Mouse (Mus musculus): Measurements from ENCODE around the gene Il33.
"Not testable (repeated sequence)": the region's sequence is repeated elsewhere in the genome, so short reads cannot be mapped to it uniquely, and the experiment has no call there.

Il33 gene

DNA sequence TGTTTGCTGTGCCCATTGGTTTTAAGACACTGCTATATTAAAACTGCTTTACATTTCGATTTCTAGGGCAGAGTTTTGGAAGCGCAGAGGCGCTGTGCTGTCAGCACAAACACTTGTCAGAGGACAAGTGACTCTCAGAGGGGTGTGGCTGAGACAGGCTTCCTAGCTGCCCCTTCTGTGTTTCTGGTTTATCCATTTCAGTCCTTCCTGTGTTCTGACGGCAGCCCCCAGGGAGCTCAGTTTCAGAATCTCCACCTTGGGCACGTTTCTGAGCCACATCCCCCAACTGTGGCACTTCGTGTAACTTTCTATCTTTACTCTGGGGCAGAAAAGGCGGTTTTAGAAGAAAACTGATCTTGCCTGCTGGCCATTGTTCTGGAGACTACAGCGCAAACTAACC is 12.5 kb downstream of the Il33 start:
- in situ Hi-C loops (cut with MboI, MseI): no loop called here

DNA sequence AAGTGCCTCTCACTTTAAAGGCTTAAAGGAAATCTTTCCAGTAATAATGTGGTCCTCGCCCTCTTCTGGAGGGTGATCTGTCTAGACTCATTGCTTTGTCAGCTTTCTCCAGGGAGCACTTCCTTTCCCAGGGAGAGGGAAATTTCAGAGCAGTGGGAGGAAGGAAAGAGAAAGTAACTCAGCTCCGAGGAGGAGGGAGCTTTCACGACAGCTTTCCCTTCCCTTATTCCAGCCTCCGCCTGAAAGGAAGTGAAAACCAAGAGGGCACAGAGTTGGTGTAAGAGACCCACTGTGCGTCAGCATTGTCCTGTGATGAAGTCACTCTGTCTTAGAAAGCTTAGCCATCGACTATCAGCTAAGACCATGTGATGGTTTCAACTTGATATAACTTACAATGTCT is 15.3 kb downstream of the Il33 start:
- in situ Hi-C loops (cut with MboI, MseI): no loop called here

DNA sequence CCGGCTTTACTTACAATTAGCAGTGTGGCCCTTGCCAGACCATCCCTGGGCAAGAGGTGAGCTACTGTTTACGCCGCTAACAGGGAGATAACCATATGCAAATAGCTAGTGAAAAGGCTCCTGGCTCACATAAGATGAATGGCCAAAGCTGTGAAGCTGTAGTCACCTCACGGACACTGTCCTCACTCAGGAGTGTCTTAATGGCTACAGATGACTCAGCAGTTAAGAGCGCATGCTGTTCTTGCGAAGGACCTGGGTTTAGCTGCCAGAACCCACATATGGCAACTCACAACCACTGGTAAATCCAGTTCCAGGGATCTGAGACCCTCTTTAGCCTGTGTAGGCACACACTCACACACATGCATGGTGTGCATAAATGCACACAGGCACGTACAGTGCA is 16.3 kb downstream of the Il33 start:
- in situ Hi-C loops (cut with MboI, MseI): no loop called here

DNA sequence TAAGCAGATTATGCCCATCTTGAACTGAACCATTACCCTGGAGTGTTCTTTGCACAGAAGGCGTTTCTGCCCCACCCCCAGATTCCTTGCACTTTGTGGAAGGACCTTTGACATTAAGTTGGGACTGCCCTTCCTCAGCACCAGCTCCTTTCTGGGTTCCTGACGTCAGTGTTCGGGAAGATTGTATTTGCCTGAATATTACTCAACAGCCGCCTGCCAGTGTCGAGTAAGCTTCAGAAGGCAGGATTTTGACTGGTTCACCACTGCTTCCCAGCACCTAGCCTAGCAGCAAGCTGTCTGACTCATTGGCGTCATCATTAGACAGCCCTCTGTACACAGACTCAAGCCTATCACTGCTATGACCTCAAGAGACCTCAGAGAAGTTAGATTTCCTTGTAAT is 17.4 kb downstream of the Il33 start:
- in situ Hi-C loops (cut with MboI, MseI): no loop called here

DNA sequence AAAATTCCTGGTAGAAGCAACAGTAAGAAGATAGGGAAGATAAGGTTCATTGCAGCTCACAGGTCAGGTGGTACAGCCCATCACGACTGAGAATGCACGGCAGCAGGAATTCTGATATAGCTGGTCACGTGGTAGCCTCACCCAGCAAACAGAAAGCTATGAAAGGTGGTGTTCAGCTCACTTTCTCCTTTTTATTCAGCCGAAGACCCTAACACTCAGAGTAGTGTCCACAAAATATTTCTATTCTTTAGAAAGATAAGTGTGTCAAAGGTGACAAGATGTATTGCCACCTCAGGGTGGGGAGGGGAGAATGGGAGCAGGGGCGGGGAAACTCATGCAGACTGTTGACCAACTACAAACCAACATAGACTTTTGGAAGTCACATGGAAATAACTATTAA is 19.5 kb downstream of the Il33 start:
- in situ Hi-C loops (cut with MboI, MseI): no loop called here

DNA sequence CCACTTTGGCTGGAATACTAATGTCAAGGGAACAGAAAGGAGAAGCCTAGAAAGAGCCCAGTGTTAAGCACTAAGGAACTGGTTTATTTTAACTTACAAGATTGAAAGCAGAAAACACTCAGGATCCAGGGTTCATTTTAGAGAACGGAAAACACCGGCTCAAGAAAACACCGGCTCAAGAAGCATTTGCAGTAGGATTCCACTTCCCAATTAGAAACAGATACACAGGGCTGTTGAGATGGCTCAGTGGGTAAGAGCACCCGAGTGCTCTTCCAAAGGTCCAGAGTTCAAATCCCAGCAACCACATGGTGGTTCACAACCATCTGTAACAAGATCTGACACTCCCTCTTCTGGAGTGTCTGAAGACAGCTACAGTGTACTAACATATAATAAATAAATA is 20.0 kb downstream of the Il33 start:
- in situ Hi-C loops (cut with MboI, MseI): not testable (repeated sequence)

DNA sequence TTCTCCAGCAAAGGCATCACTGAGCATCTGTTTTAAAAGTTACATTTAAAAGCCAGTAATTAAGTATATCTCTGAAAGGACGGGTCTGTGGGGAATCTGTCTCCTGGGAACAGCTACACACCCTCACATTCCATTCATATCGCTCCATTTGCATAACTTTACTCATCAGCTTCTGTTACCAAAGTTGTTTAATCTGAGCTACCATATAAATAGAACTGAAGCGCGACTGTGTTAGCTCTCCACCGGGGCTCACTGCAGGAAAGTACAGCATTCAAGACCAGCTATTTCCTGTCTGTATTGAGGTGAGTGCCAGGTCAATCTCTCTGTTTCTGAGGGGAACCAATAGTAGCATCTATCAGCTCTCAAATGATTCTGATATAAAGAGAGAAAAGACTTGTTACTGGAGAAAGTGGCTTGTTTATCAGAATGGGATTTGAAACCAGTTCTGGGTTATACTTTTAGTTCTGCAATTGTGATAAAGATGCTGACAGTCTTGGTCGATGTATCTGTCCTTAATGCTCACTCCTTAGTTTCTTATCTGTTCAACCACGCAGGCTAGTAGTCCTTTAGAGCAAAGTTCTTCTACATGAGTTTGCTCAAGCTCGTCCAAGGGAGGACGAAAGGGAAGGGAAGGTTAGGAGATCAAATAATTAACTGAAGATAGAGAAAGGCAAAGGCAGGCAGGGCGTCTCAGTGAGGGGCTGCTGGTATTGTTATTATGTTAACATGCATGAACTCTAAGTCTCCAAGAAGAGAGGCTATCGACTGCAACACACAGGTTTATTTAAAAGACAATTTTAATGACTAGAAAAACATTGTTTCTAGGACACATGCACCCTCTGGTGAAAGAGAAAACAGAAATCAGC is 20.9 kb downstream of the Il33 start:
- in situ Hi-C loops (cut with MboI, MseI): no loop called here

DNA sequence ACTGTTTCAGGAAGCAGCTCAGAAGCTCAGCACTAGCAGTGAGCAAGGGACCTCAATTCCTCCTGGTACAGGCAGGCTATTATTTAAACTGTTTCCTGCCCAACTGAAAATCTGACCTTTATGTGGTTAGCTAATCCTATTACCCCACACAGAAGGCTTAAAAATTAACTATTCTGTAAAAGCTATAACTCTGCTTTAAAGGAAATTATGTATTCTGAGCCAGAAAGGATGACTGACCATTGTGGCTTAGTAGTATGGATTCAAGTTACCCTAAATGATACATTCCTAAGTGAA is 21.5 kb downstream of the Il33 start:
- in situ Hi-C loops (cut with MboI, MseI): no loop called here

DNA sequence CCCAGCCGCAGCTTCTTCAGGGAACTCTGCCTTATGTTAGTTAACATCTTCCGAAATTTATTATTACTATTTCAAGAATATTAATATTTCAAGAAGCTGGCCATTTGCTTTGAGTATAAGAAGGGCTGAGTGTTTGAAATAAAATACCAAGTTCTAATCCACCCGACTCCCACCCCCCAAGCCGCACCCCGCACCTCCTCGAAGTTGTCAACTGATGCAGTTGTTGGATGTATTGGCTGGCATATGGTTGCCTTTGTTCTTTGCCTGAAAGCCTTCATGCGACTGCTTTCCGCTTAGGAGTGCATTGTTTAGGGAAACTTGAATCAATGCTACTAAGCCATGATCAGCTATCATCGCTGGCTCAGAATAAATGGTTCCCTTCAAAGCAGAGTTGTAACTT is 22.1 kb downstream of the Il33 start:
- in situ Hi-C loops (cut with MboI, MseI): no loop called here

DNA sequence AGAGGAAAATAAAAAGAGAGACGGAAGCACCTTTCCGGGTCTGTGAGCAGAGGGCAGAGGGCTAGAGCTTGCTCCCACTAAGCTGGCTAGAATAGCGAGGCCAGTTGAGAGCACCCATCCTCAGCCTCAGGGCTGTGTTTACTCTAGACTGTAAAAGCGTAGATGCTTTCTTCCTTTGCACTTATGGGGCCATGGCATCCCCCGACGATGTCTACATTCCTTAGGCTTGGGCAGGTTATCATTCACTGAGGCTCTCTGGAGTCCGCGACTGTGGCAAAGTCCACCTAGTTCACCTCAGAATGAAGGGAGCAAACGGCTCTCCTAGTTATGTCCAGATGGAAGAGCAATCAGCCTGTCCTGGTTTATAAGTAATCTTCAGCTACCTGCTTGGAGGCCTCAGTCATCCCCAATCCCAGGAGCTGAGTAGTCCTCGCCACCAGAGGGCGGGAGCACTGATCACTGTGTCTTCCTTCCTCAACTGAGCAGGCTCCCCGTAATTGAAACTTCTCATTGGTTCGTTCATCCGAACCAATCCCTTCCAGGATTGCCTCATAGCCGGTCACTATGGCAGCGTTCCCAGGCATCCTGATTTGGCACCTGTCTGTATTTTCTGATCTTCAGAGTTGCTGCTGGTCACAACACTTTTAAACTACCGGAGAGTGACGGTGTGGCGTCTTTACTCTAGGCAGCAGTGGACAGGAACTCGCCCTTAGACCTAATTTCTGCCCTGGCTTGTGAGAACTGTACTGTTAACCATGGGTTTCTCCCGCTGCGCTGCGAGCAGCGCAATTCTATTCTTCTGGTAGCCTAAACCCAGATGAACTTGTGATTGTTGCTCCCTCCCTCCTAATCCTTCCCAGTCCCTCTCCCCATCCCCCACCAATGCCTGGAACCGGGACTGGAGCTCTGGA is 23.2 kb downstream of the Il33 start:
- in situ Hi-C loops (cut with MboI, MseI): no loop called here

DNA sequence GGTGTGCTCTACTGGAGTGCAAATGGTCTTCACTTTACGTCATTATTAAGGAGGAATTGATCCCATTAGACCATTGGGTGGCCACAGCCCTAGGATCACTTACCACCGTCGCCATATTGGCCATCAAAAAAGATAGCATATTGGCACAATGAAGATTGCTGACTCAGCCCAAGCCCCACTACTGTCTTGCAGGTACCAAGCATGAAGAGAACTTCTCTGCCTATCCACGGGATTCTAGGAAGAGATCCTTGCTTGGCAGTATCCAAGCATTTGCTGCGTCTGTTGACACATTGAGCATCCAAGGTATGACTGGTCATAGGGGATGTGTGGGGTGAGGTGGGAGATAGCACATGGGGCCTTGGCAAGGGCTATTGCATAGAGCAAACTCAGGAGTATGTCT is 27.6 kb downstream of the Il33 start:
- in situ Hi-C loops (cut with MboI, MseI): loop anchor here (10.0 kb wide), 1 partner anchor 1082 kb away; no protein-coding TSS in a partner anchor

DNA sequence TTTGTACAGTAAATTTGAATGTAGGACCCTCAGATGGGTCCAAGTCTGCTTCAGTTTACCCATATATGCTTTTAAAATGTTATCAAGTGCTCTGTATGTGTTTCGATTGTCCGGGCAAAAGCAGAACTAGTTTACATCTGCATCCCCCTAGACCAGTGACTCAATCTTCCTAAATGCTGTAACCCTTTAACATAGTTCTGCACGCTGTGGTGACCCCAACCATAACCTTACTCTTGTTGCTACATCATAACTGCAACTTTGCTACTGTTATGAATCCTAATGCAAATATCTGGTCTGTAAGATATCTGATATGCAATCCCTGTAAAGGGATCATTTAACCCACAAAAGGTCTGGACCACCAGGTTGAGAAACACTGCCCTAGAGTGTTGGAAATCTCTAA is 28.9 kb downstream of the Il33 start:
- in situ Hi-C loops (cut with MboI, MseI): loop anchor here (10.0 kb wide), 1 partner anchor 1081 kb away; no protein-coding TSS in a partner anchor

DNA sequence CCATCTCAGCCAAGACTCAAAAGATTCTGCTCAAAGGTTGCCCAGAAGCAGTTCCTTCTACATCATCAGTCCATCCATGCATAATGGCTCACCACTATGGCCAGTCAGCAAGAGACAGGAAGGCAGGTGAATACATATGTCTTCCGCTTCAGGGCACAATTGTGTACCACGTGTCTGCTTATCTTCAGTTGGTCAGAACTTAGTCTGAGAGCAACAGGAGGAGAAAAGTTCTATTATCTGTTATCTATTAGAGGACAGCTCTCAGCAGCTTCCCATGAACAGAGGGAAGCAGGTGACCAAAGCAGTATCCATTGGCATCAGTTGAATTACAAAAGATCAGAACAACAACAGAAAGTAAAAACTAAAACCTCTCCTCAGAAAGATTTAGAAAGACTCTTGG is 30.5 kb downstream of the Il33 start:
- in situ Hi-C loops (cut with MboI, MseI): loop anchor here (10.0 kb wide), 1 partner anchor 1079 kb away; no protein-coding TSS in a partner anchor

DNA sequence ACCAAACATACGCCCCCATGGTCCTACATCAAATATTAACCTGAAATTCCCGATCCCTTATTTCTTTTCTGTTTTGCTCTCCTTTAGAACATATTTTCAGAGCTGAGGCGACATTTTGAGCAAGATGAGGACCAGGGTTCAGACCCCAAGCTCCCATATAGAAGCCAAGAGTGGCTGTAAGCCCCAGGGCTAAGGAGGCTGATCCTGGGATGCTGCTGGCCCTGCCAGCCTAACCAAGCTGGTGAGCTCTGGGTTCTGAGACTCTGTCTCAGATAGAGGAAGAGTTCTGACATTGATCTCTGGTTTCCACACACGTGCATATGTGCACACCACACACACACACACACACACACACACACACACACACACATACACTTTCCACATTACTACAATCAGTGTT is 36.0 kb downstream of the Il33 start:
- in situ Hi-C loops (cut with MboI, MseI): no loop called here

DNA sequence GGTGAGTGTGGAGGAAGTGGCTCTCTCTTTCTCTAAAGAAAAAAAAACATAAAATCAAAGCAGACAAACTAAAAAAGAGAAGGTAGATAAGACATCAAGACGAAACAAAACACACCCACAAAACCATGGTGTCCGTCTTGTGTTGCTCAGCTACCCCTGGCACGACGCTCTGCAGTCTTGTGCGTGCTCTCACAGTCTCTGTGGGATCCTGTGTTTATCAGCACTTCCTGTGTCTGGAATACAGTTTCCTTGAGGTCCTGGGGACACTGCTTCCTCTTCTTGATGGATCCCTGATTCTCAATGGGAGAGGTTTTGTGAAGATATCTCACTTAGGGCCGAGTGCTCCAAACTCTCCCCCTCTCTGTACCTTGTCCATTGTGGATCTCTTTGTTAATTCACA is 36.9 kb downstream of the Il33 start:
- in situ Hi-C loops (cut with MboI, MseI): no loop called here

DNA sequence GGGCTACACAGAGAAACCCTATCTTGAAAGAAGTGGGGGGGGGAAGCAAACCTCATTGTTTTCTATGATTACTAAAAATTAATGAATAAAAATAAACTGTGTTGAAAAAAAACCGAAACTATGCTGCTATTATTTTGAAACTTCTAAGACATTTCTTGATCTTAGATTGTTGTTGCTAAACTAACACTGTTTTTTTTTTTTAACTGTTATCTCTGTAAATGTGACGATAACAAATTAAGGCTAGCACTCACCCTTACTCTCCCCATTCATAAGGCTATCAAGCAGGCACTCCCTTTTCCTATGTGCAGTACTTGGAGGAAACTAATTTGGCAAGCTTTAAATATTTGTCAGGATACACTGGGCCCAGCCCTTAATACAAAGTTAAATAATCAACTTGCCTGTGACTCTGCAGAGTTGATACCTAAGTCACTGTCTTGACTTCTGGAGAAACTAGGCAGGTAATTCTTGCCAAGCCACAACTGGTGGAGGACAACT is 38.7 kb downstream of the Il33 start:
- in situ Hi-C loops (cut with MboI, MseI): no loop called here

DNA sequence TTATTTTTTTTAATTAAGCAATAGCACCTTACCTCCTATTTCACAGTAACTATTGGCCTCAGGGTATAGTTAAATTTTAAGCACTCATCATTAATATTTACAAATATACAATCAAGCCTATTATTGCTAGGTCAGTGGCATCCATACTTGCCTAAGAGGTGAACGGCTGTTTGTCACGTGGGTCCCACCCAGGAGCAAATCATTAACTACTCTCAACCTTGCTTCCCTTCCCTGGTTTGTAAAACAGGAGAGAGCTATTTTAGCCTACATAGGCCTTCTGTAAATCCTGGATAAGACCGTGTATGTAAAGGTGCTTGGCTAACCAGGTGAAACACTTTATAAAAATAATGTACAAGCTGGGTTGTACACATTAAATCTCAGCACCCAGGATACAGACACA is 43.0 kb downstream of the Il33 start:
- in situ Hi-C loops (cut with MboI, MseI): no loop called here

DNA sequence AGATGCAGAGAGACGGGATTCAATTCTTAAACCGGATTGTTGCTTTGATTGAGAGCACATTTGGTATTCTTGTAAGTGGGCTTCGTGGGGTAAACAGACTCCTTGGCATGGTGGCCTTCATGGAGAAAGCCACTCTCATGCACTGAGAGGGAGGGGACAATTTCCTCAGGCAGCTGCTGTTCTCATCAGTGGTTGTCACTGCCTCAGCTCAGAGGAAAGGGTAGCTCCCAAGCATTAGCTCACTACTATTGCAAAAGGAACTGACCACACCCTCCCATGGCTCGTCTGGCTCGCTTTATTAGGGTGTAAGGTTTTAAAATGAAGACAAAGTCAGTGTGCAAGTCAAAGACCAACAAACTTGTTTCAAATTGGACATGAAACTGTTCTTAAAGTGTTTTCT is 48.5 kb downstream of the Il33 start:
- in situ Hi-C loops (cut with MboI, MseI): no loop called here

DNA sequence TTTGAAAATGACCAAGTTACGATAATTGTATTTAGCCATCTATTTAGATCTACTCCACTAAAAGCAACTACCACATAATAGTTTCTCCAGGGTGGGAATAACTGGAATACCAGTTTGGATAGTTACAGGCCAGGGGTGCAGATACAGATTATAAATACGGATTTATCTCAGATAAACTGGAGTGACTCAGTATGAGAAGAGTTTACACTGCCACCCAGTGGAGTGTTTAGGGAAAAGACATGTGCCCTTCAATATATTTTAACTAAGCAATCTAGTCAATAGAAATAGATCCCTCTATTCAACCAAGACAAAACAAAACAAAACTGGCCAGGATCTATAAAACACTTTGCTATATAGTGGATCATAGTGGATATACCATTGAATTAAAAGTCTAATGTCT is 53.9 kb downstream of the Il33 start:
- in situ Hi-C loops (cut with MboI, MseI): loop anchor here (5.0 kb wide), 1 partner anchor 157 kb away; no protein-coding TSS in a partner anchor

DNA sequence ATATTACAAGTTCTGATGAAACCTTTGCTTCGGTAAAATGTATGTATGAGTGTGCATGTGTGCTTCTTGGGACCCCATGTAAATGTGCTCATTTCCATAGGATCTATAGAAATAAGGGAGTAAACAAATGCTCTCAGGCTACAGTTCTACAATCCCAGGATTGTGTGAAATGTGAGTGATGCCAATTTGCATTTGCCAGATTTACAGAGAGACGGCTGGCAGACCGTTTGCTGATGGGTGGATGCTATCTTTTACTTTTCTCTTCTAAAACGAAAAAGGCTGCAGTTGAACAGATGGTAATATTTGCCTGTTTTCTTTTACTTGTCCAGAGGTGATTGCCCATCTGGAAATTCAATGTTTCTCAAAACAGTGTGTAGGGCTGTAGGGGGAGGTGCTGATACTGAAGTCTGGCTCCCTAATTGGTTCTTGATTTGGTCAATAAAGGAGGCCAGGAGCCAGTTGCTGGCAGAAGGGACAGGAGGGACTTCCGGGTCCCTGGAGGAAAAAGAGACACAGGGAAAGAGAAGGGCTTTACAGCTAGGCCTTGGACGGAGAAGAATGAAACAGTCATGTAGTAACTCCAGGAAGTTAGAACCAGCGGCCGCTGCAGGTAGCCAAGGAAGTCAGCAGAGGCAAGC is 54.7 kb downstream of the Il33 start:
- in situ Hi-C loops (cut with MboI, MseI): loop anchor here (5.0 to 10.0 kb wide), 2 partner anchors 157 to 595 kb away; no protein-coding TSS in a partner anchor

DNA sequence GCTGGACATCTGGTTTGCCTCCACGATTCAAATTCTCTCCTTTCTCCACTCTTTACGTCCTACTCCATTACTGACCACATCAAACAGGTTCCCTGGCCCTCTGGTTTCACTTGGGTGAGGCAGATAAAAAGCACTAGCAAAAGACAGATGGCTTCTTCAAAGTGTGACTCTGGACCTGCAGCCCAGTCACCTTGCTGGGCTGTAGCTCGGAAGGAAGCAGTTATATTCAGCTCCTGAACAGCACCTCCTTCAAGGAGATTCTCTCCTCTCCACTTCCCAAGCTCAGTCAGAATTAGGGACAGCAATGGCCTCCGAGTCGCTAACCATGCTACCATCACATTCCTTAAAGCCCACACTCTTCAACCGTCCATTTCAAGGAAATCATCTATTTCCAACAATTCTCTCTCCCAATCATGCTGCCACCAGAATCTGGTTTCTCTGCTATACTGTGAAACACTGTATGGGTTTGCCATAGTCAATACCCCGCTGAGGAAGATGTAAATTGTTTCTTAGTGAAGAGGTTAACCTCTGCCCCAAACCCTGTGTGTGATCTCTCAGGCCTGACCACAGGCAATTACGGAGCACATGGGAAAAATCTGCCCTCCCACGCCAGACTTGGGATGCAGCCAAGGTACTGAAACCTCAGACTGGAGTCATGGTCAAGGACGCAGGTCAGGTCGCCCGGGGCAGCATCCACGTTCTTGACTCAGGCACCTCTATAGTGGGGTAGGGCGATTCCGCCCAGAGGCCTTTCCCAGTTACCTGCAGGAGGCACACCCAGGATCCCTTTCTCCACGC is 59.5 kb downstream of the Il33 start:
- in situ Hi-C loops (cut with MboI, MseI): loop anchor here (10.0 kb wide), 1 partner anchor 590 kb away; no protein-coding TSS in a partner anchor

All from regulatory T cell (primary cell).